ENCODE assay signal across 9 mouse cellular contexts in the genomic region with DNA sequence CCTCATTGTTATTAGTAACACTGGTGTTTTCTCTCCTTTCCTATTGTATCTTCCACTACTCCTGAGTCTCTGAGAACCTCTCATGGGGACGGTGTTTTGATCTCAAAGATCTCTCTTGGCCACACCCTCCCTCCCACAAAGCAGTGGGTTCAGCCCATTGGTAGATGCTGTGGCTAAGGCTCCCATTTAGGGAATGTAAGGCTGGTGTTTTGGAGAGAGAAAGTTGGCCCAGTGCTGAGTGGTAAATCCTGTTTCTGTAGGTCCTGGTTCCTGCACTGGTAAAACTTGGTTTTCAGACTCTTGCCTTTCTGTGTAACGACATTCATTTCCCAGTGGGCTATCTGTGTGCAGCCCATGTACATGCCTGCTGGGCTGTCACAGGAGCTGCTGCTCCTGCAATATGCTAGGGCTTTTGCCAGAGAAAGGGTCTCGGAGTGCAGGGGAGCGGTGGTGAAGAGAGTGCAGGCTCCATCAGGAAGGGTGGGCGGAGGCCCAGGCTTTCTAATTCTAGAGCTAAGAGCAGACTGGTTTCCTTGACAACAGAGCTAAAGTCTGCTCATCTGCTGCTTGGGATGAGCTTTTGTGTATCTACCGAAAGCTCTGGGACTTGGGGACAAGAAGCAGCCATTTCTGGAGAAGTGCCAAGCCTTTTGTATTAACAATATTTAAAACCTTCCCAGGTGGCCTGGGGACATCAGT. TPM values are rescaled to one million over a fixed set of nuclear protein-coding genes. Genes with fewer than 3 reads are reported as not detected.
A peak's percentile ranks its signal among the peaks of the same experiment; 100 is the strongest.
DNase-seq lines count a peak whose midpoint lies in the region; ATAC-seq and TF ChIP-seq lines count a peak whose summit lies in the region.
"Had no signal": no experiment of that assay in that cellular context is flagged by ENCODE, and none has a peak within 500 bp of the region (broad histone marks: within the 10 kb centered on the region; RNA-seq: fewer than 3 reads in every experiment).

No protein-coding gene starts in this region.

- no peak overlapping the region for H3K9ac ChIP-seq in embryonic facial prominence, embryonic 14.5 days (ENCODE audit: low read depth, low read length)
- H3K9ac ChIP-seq: heart, embryonic 15.5 days; liver, embryonic 14.5 days had no signal

- WGBS in embryonic facial prominence, embryonic 14.5 days, result 45% methylated on average over 6 of the region's 6 CpGs

- TF ChIP-seq CTCF in left cerebral cortex, adult 2 months (IDR thresholded peaks at IDR 0.05), result no peak

- H3K4me2 ChIP-seq in embryonic facial prominence, embryonic 14.5 days (ENCODE audit: low read depth, low read length), result no peak overlapping the region
- H3K4me2 ChIP-seq: heart, embryonic 15.5 days had no signal

- H3K4me1 ChIP-seq in embryonic facial prominence, embryonic 14.5 days (ENCODE audit: control insufficient read depth, insufficient read depth, low read length), result peaks cover 12% of the 10 kb centered on the region; the same call in 1 of the 2 replicates

- H3K27me3 ChIP-seq in embryonic facial prominence, embryonic 14.5 days (replicated peaks; ENCODE audit: control insufficient read depth, insufficient read depth, low read length), result no peaks in the 10 kb centered on the region
- H3K27me3 ChIP-seq: heart, embryonic 15.5 days had no signal

- no peak overlapping the region for H3K4me3 ChIP-seq in embryonic facial prominence, embryonic 14.5 days (ENCODE audit: low read depth, low read length)
- no peak overlapping the region for H3K4me3 ChIP-seq in left cerebral cortex, adult 2 months
- H3K4me3 ChIP-seq: heart, embryonic 15.5 days had no signal

- intact Hi-C loops in left cerebral cortex, adult 2 months (cut with DNase I), result loop anchor here (2.0 to 5.0 kb wide), 2 partner anchors 26 to 38 kb away; no protein-coding TSS in a partner anchor

- DNase-seq in embryonic facial prominence, embryonic 14.5 days (ENCODE audit: low spot score), result peak; percentile 77
- peak; percentile 85 to 90 for DNase-seq in frontal cortex, postnatal 36 days (ENCODE audit: low spot score in 2 of 2)
- DNase-seq in left cerebral cortex, adult 2 months (ENCODE audit: extremely low spot score in 1 of 2, low spot score in 2 of 2), result peak; percentile 67 to 78
- peak; percentile 87 for DNase-seq in right cerebral cortex, adult 18-20 months
- no peak for DNase-seq in urinary bladder, postnatal 4 days (ENCODE audit: low spot score in 2 of 2)
- DNase-seq in spleen, adult 18-20 months, result no peak
- DNase-seq in thymus, postnatal 14 days, result no peak

- no peaks in the 10 kb centered on the region for H3K36me3 ChIP-seq in embryonic facial prominence, embryonic 14.5 days (ENCODE audit: control insufficient read depth, insufficient read depth, low read length)
- H3K36me3 ChIP-seq: heart, embryonic 15.5 days had no signal

- H3K9me3 ChIP-seq in embryonic facial prominence, embryonic 14.5 days (ENCODE audit: control insufficient read depth, low read length), result no peaks in the 10 kb centered on the region
- H3K9me3 ChIP-seq: heart, embryonic 15.5 days had no signal

- peak; percentile 69 for ATAC-seq in embryonic facial prominence, embryonic 14.5 days (ENCODE audit: low read depth)

- peak overlapping the region; percentile 30; the same call in 1 of the 2 replicates for H3K27ac ChIP-seq in embryonic facial prominence, embryonic 14.5 days (replicated peaks; ENCODE audit: low read depth, low read length)
- H3K27ac ChIP-seq in left cerebral cortex, adult 2 months, result peak overlapping the region; percentile 91
- H3K27ac ChIP-seq: heart, embryonic 15.5 days; liver, embryonic 14.5 days had no signal

RNA-seq across cellular contexts. Expression of a gene that starts 36.0 kb away (rescaled TPM):
- 6.7 and 7.6 TPM in 2 replicates for polyA plus RNA-seq in embryonic facial prominence, embryonic 14.5 days (2014; fragmentation: Nextera tagmentation; extraction: Ambion mirVana)
- total RNA-seq in left cerebral cortex, adult 2 months (2021), result 100 to 1,000 TPM; 222 to 223 TPM

RNA-seq across cellular contexts. Expression of a gene that starts 48.5 kb away (rescaled TPM):
- polyA plus RNA-seq in embryonic facial prominence, embryonic 14.5 days (2014; fragmentation: Nextera tagmentation; extraction: Ambion mirVana), result not detected in 2 replicates
- not detected for total RNA-seq in left cerebral cortex, adult 2 months (2021)
- polyA plus RNA-seq: heart, embryonic 15.5 days; liver, embryonic 14.5 days had no signal

Comparison
In these comparisons a context has a peak if more than half of its experiments do, and no peak if none do; other contexts are left out.
1. DNase-seq: peak in embryonic facial prominence, embryonic 14.5 days (single experiment), frontal cortex, postnatal 36 days (2 of 2), left cerebral cortex, adult 2 months (2 of 2) and right cerebral cortex, adult 18-20 months (single experiment); none in urinary bladder, postnatal 4 days (0 of 2), spleen, adult 18-20 months (0 of 2) and thymus, postnatal 14 days (single experiment).